8 mouse cellular contexts compared by ENCODE assay signal in genomic region chr6:91877885-91878651, GRCm38 (mm10). TPM values are rescaled to one million over a fixed set of nuclear protein-coding genes. Genes with fewer than 3 reads are reported as not detected.
DNase-seq lines count a peak whose midpoint lies in the region; ATAC-seq and TF ChIP-seq lines count a peak whose summit lies in the region.

Gene Ccdc174, plus strand, starts transcription at chr6:91878053.

- peaks cover 7% of the 10 kb centered on the region for H3K27me3 ChIP-seq in forebrain, embryonic 10.5 days (ENCODE audit: poor library complexity, severe bottlenecking)
- H3K27me3 ChIP-seq in heart, embryonic 15.5 days: no peaks in the 10 kb centered on the region
- H3K27me3 ChIP-seq in liver, embryonic 14.5 days (ENCODE audit: control insufficient read depth, insufficient read depth, low read length): no peaks in the 10 kb centered on the region
- H3K27me3 ChIP-seq in neural tube, embryonic 11.5 days (ENCODE audit: control insufficient read depth, insufficient read depth, low read length): no peaks in the 10 kb centered on the region
- no peaks in the 10 kb centered on the region for H3K27me3 ChIP-seq in stomach, postnatal 0 days (ENCODE audit: control insufficient read depth, insufficient read depth, low read length)

- peak; percentile 79 to 85 for DNase-seq in CD8-positive naive resting alpha-beta T cell, adult 2 months (ENCODE audit: low read depth in 2 of 2, low spot score in 2 of 2)
- peak; percentile 95 for DNase-seq in c-Kit-positive CD71-negative TER-119-negative erythroid progenitor cells, embryonic 14.5 days (ENCODE audit: low read depth)
- DNase-seq in forebrain, embryonic 10.5 days (ENCODE audit: extremely low spot score, low spot score): peak; percentile 96
- DNase-seq in kidney, postnatal 25 days: peak; percentile 97
- DNase-seq in liver, embryonic 14.5 days (ENCODE audit: low read depth in 3 of 3, low spot score in 3 of 3): peak; percentile 96
- peak; percentile 95 for DNase-seq in neural tube, embryonic 11.5 days (ENCODE audit: low spot score)
- DNase-seq in stomach, postnatal 0 days (ENCODE audit: low spot score): peak; percentile 93

- peaks cover 27% of the 10 kb centered on the region for H3K36me3 ChIP-seq in forebrain, embryonic 10.5 days (replicated peaks)
- peaks cover 19% of the 10 kb centered on the region for H3K36me3 ChIP-seq in heart, embryonic 15.5 days
- peaks cover 15% of the 10 kb centered on the region for H3K36me3 ChIP-seq in liver, embryonic 14.5 days (replicated peaks; ENCODE audit: control insufficient read depth, insufficient read depth, low read depth)
- H3K36me3 ChIP-seq in neural tube, embryonic 11.5 days (ENCODE audit: control insufficient read depth, insufficient read depth, low read length): peaks cover 2% of the 10 kb centered on the region; the same call in 1 of the 2 replicates
- no peaks in the 10 kb centered on the region for H3K36me3 ChIP-seq in stomach, postnatal 0 days (ENCODE audit: control insufficient read depth, insufficient read depth, low read length)

- peak; percentile 89 for ATAC-seq in heart, embryonic 15.5 days (replicated peaks; ENCODE audit: insufficient number of reproducible peaks, insufficient read depth, low FRiP score, low read depth)
- ATAC-seq in liver, embryonic 14.5 days (ENCODE audit: insufficient read depth): peak; percentile 96
- peak; percentile 94 for ATAC-seq in neural tube, embryonic 11.5 days (ENCODE audit: insufficient read depth, low FRiP score, low TSS enrichment)
- peak; percentile 97 for ATAC-seq in stomach, postnatal 0 days (ENCODE audit: low FRiP score, low TSS enrichment)

- peaks cover 21% of the 10 kb centered on the region for H3K4me1 ChIP-seq in forebrain, embryonic 10.5 days
- peaks cover 6% of the 10 kb centered on the region for H3K4me1 ChIP-seq in heart, embryonic 15.5 days (replicated peaks)
- peaks cover 7% of the 10 kb centered on the region in 2 experiments for H3K4me1 ChIP-seq in liver, embryonic 14.5 days (replicated peaks; ENCODE audit: control insufficient read depth in 2 of 2, insufficient read depth in 2 of 2, low read length in 1 of 2)
- H3K4me1 ChIP-seq in neural tube, embryonic 11.5 days (ENCODE audit: control insufficient read depth, insufficient read depth, low read length): peaks cover 5% of the 10 kb centered on the region; the same call in 1 of the 2 replicates
- 0 out of 2 replicates have a peak, but pooled peaks cover 2% of the 10 kb centered on the region for H3K4me1 ChIP-seq in stomach, postnatal 0 days (replicated peaks; ENCODE audit: control insufficient read depth, insufficient read depth)

- TF ChIP-seq CTCF in liver, embryonic 14.5 days (IDR thresholded peaks at IDR 0.05; ENCODE audit: low read depth): no peak
- TF ChIP-seq CTCF in stomach, postnatal 0 days (IDR thresholded peaks at IDR 0.05; ENCODE audit: low read depth): peak; percentile 20; the same call in 1 of the 2 replicates

- under 1% methylated on average over 47 of the region's 47 CpGs for WGBS in forebrain, embryonic 10.5 days
- under 1% methylated on average over 47 of the region's 47 CpGs for WGBS in heart, embryonic 15.5 days
- WGBS in liver, embryonic 14.5 days (ENCODE audit: insufficient replicate concordance): under 1% methylated on average over 47 of the region's 47 CpGs
- WGBS in neural tube, embryonic 11.5 days: under 1% methylated on average over 47 of the region's 47 CpGs
- WGBS in stomach, postnatal 0 days: under 1% methylated on average over 47 of the region's 47 CpGs

- H3K27ac ChIP-seq in forebrain, embryonic 10.5 days: peak within 1 kb of the TSS; percentile 84
- peak within 1 kb of the TSS; percentile 74 for H3K27ac ChIP-seq in heart, embryonic 15.5 days
- H3K27ac ChIP-seq in liver, embryonic 14.5 days: no peak within 1 kb of the TSS
- peak within 1 kb of the TSS; percentile 60; the same call in 1 of the 2 replicates for H3K27ac ChIP-seq in neural tube, embryonic 11.5 days (ENCODE audit: low read depth, low read length)
- H3K27ac ChIP-seq in stomach, postnatal 0 days (replicated peaks): peak within 1 kb of the TSS; percentile 78

- peak within 1 kb of the TSS; percentile 79 for H3K4me2 ChIP-seq in heart, embryonic 15.5 days
- H3K4me2 ChIP-seq in liver, embryonic 14.5 days (ENCODE audit: low read depth): peak within 1 kb of the TSS; percentile 79
- peak within 1 kb of the TSS; percentile 74 for H3K4me2 ChIP-seq in neural tube, embryonic 11.5 days (ENCODE audit: low read depth)
- peak within 1 kb of the TSS; percentile 67 for H3K4me2 ChIP-seq in stomach, postnatal 0 days (replicated peaks; ENCODE audit: low read depth)

- no peak for TF ChIP-seq EP300 in liver, embryonic 14.5 days (IDR thresholded peaks at IDR 0.05; ENCODE audit: low read depth)
- no peak for TF ChIP-seq EP300 in stomach, postnatal 0 days (optimal IDR thresholded peaks at IDR 0.05)

- no peaks in the 10 kb centered on the region for H3K9me3 ChIP-seq in forebrain, embryonic 10.5 days
- no peaks in the 10 kb centered on the region for H3K9me3 ChIP-seq in heart, embryonic 15.5 days (replicated peaks)
- H3K9me3 ChIP-seq in liver, embryonic 14.5 days (ENCODE audit: control insufficient read depth, low read length): no peaks in the 10 kb centered on the region
- H3K9me3 ChIP-seq in neural tube, embryonic 11.5 days (ENCODE audit: control insufficient read depth, low read length): no peaks in the 10 kb centered on the region
- no peaks in the 10 kb centered on the region for H3K9me3 ChIP-seq in stomach, postnatal 0 days (ENCODE audit: control insufficient read depth, low read length)

- H3K9ac ChIP-seq in heart, embryonic 15.5 days: peak within 1 kb of the TSS; percentile 85
- peak within 1 kb of the TSS; percentile 82 for H3K9ac ChIP-seq in liver, embryonic 14.5 days (replicated peaks)
- H3K9ac ChIP-seq in neural tube, embryonic 11.5 days (ENCODE audit: low read length): peak within 1 kb of the TSS; percentile 92
- peak within 1 kb of the TSS; percentile 94 for H3K9ac ChIP-seq in stomach, postnatal 0 days (ENCODE audit: low read length)

- H3K4me3 ChIP-seq in forebrain, embryonic 10.5 days: peak within 1 kb of the TSS; percentile 80
- H3K4me3 ChIP-seq in heart, embryonic 15.5 days: peak within 1 kb of the TSS; percentile 86
- H3K4me3 ChIP-seq in liver, embryonic 14.5 days (ENCODE audit: insufficient read depth in 1 of 2, low read depth in 2 of 2, low read length in 2 of 2): peak within 1 kb of the TSS; percentile 91 to 98
- peak within 1 kb of the TSS; percentile 95 for H3K4me3 ChIP-seq in neural tube, embryonic 11.5 days (ENCODE audit: low read depth, low read length)
- peak within 1 kb of the TSS; percentile 90 for H3K4me3 ChIP-seq in stomach, postnatal 0 days (ENCODE audit: low read depth, low read length)

RNA-seq across cellular contexts. Expression of gene Ccdc174, which starts in this region (rescaled TPM):
- polyA plus RNA-seq in forebrain, embryonic 10.5 days (2016; fragmentation: Nextera tagmentation; extraction: Ambion mirVana): 33.9 and 36.8 TPM in 2 replicates
- polyA plus RNA-seq in heart, embryonic 15.5 days (2015; fragmentation: Nextera tagmentation; extraction: Ambion mirVana): 20.4 and 25.0 TPM in 2 replicates
- polyA plus RNA-seq in liver, embryonic 14.5 days (2012; rRNA removed): 3.6 and 6.8 TPM in 2 replicates
- 10.9 and 13.9 TPM in 2 replicates for polyA plus RNA-seq in liver, embryonic 14.5 days (2014; fragmentation: Nextera tagmentation; extraction: Ambion mirVana)
- 39.8 and 41.5 TPM in 2 replicates for polyA plus RNA-seq in neural tube, embryonic 11.5 days (2014; fragmentation: Nextera tagmentation; extraction: Ambion mirVana)
- 21.7 and 25.3 TPM in 2 replicates for polyA plus RNA-seq in stomach, postnatal 0 days (2015; fragmentation: Nextera tagmentation; extraction: Ambion mirVana)
